Mouse (Mus musculus) spleen, embryonic (tissue): ENCODE data around the gene Tbc1d24.
"Not testable (repeated sequence)": the region's sequence is repeated elsewhere in the genome, so short reads cannot be mapped to it uniquely, and the experiment has no call there.

ENCODE experiments used
- CTCF ChIA-PET: fragments of 350-600 bp; sonication (Branson Sonifier 250); formaldehyde crosslinking; loops from one replicate; lab custom pipeline; 2022; lab: Charles Lee

Tbc1d24 gene

DNA sequence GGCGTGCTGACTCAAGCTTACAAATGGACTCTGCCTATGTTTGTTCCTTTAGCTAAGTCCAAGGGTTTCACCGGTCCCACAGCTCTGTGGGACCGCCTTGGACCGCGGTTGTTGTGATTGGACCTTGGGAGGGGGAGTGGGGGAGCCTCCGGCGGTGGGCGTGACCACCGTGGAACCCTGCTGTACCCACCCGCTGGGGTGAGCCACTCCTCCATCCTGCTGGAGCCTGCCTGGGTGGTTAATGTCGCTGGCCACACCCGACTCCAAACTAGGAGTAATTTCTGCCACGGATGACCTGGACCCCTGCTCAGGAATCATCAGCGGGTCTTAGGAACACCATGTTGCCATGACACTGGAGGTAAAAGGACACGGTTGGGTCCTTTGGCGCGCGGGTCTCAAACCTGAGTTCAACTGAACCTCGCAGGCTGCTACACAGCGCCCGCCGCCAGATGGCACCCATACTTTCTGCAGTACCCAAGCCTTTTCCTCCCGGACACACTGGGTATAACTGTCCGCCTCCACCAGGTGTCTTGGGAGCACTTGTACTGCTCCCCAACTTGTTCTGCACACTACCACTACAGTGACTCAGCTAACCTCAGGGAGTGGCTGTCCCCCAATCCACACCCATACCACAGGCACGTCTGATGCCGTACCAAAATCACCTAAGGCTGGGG lies 53.3 kb downstream of the Tbc1d24 start:
- CTCF ChIA-PET = interaction anchor here (0.7 kb wide), 1 partner anchor 92 kb away, joined by 16 read pairs; no protein-coding TSS in a partner anchor

DNA sequence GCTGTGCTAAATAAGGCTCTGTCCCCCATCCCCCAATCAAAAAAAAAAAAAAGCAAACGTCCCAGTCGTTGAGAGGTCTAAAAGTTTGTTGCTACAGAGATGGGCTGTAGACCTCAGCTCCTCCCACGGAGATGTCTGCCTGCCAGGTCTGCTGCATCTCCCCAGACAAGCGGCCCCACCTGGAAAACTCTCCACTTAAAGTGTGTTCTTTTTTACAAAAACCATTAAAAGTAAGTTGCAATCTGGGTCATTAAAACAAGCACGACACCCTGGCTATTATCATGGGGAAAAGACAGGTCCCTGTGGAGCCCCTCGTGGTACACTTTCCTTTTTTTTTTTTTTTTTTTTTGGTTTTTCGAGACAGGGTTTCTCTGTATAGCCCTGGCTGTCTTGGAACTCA lies 54.0 kb downstream of the Tbc1d24 start:
- CTCF ChIA-PET = interaction anchor here (0.7 kb wide), 2 partner anchors 93 to 286 kb away, joined by 16 read pairs; no protein-coding TSS in a partner anchor

DNA sequence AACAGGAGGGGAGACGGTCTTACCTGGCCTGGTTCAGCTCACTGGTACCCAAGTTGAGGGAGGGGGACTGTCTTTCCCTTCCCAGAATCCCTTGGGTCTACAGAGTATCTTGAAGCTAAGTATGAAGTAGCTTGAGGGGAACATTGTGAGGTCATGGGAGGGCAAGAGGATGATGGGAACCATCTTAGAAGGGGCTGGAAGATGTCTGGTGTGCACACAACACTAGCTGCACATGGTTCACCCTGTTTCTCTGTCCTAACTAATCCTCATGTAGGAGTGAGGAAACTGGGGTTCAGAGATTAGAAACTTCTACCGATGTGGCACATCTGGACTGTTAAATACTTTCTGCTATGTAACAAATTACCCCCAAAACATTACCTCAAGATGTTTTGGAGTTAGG lies 54.5 kb downstream of the Tbc1d24 start, which contains the start of gene Pdpk1:
TSS of gene Pdpk1 (minus strand) at position 101 of the 400 bp plus-strand sequence.
- CTCF ChIA-PET = interaction anchor here (0.7 kb wide), 1 partner anchor 286 kb away, joined by 16 read pairs; no protein-coding TSS in a partner anchor

DNA sequence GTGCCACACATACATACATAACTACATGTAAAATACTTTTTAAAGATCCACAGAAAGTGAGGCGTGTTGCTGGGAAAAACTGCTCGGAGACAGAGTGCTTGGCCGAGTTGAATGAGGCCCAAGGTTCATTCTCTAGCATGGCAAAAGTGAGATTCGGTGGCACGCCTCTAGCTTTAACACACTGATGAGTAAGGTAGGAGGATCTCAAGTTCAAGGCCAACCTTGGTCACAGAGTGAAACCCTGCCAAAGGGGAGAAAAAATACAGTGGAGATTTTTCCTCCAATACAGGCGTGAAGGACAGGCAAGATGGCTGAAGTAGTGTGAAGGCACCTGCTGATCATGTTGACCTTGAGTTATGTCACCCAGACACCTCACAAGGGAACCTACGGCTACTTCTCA lies 55.9 kb downstream of the Tbc1d24 start:
- CTCF ChIA-PET = no interaction called here

DNA sequence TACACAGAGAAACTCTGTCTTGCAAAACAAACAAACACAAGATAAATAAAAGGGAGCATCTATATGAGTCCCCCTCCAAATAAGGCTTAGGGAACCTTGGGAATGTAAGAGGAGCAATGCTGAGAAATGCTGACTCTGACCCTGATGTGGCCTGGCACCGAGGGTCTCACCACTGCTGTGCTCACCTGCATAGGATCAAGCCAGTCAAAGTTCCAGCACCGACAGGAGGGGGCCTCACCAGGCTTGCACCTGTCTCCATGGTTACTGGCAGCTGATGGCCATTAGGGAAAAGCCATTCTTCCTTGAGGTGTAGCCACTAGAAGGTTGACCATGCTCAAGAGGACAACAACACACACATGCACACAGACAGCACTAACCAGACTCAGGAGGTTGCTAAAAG lies 62.5 kb downstream of the Tbc1d24 start:
- CTCF ChIA-PET = no interaction called here

DNA sequence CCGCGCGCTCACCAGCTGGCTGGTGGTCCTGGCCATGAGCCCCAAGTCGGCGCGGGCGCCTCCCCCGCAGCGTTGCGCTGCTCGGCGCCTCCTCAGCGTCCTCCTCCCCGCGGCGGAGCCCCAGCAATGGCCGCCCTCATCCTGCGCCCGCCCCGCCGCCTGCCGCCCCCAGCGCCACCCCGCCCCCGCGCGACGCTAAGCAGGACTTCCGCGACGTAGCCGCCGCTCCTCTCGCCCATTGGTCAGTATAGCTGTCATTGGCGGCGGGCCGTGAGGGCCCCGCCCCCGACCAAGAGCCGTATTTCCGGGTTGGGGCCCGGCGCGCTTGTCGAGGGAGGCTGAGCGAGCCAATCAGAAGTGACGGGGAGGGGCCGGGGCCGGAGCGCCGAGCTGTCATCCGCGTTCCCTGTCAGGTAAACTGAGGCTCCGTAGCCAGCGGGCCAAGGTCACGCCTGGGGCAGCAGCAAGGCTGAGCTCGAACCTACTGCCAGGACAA lies 63.9 kb downstream of the Tbc1d24 start:
- CTCF ChIA-PET = interaction anchor here (0.6 kb wide), 1 partner anchor 1098 kb away, joined by 4 read pairs; no protein-coding TSS in a partner anchor

DNA sequence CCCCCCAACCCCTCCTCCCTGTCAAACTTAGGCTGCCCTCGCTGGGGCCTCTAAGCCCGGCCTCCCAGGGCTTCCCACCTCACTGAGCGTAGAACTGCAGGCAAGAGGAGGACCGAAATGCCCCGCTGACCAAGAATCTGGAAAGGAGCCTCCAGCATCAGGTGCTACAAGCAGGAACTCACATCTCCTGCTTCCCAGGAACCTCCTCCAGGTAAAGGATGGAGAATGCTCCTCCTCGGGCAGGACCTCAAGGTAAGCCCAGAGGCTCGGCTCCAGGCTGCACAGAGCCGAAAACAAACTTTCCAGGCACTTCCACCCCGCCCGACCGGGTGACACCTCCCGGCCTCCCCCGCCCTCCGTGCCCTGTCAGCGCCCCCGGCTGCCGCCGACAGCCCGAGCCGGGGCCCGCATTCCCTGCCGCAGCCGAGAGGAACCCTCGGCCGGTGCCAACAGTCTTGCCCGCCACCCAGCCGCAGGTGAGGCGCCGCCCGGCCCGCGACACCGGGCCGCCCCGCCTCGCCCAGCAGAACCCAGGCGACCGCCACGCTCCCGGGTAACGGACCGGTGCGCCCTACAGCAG lies 64.4 kb downstream of the Tbc1d24 start:
- CTCF ChIA-PET = no interaction called here

DNA sequence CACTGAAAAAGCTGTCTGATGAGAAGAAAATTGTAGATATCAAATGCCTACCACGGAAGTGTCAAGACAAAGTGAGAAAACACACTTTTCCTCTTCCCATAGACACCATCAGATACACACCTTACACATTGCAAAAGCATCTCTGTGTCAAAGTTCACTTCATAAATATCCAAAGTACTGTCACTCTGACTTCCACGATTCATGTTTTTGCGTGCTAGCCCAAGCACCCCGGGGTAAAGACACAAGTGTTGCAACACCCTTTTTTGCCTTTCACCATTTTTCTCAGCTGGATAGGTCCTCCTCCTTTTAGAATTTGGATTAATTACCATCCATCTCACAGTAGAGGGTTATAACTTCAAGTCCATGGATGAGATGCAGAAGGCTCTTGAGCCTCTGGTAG lies 65.4 kb downstream of the Tbc1d24 start:
- CTCF ChIA-PET = no interaction called here

DNA sequence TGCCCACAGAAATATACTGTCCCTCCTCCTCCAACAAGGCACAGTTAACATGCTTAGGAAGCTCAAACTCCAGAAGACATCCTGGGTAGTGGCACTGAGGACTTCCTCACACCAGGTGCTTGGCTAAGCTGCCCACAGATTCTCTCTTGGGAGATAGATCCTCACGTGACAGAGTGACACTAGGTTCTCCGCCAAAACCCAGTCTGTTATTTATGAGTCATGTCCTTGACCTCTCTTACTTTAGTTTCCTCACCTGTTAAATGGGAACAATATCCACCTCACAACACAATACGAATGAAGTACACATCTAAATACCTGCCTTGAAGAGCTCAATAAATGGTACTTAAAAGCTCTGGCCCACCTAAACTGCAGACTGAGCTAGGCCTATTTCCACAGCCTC lies 66.1 kb downstream of the Tbc1d24 start:
- CTCF ChIA-PET = no interaction called here

DNA sequence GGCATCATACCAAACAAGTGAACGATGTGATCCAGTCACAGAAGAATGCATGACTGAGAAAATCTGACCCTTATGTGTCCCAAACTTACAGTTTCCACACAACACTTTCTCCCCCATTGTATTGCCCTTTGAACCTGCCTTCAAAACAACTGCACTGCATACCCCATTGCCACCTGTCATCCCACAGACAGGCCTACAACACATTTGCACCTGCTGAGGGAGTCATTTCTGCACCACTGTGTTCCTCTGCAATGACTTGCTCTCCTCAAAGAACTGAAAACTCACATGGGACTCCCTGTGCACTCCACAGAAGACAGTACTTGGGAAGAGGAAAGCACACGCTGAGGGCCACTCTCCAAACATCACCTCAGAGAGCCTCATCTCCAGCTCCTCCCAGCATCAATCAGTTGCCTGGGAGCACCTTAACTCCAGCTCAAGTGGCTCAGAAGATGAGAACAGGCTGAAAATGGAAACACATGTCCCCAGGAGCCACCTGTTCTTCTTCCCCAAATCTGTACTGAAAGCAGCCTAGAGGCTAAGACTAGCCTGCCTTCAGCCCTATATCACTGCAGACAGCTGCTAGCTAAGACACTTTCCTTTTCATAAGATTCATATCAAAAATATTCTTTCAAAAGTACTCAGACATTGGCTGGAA lies 68.0 kb downstream of the Tbc1d24 start:
- CTCF ChIA-PET = no interaction called here

DNA sequence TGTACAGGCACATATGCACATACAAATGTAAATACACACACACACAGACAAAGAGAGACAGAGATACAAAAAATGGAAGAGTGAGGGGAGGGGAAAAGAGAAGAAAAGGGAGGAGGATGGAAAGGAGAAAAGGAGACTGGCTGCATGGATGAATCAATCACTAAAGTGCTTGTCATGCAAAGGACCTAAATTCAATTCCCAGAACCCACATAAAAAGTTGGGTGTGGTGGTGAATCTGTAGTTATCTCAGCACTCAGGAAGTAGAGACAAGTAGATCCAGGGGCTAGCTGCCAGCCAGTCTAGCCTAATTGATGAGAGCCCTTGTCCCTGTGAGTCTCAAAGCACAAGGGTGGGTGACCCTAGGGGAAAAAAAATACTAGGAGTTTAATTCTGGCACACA lies 71.3 kb downstream of the Tbc1d24 start:
- CTCF ChIA-PET = no interaction called here

DNA sequence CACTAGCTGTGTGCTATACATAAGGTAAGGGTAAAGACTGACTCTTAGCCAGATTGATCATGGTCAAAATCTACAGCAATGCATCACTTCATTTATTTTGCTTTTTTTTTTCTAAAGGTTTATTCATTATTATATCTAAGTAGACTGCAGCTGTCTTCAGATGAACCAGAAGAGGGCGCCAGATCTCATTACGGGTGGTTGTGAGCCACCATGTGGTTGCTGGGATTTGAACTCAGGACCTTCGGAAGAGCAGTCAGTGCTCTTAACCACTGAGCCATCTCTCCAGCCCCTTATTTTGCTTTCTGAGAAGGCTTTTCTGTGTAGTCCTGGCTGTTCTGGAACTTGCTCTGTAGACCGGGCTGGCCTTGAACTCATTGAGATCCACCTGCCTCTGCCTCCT lies 72.4 kb downstream of the Tbc1d24 start:
- CTCF ChIA-PET = not testable (repeated sequence)

DNA sequence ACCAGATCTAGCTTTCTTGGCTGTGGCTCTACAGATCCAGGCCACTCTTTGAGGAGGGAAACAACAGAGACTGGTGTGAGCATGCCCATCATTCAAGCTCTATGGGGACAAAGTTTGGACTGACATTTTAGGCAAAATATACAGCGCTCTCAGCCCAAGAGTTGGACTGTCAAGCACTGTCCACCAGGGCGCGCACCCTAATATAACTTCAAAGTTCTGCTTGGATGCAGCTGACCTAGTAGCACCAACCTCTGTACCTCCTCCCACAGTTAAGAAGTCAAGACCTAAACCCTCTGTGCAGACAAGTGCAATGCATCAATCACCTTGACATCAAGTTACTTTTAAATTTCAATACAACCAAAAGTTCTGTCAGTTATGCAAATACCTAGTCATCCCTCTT lies 73.8 kb downstream of the Tbc1d24 start:
- CTCF ChIA-PET = no interaction called here

DNA sequence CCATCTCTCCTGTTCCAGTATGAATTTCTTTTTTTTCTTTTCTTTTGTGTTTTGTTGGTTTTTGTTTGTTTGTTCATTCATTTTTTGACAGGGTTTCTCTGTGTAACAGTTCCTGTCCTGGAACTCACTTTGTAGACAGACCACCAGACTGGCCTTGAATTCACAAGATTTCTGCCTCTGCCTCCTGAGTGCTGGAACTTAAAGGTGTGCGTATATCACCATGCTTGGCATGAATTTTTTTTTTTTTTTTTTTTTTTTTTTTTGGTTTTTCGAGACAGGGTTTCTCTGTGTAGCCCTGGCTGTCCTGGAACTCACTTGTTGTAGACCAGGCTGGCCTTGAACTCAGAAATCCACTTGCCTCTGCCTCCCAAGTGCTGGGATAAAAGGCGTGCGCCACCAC lies 76.1 kb downstream of the Tbc1d24 start:
- CTCF ChIA-PET = interaction anchor here (1.1 kb wide), 1 partner anchor 227 kb away, joined by 4 read pairs; no protein-coding TSS in a partner anchor

DNA sequence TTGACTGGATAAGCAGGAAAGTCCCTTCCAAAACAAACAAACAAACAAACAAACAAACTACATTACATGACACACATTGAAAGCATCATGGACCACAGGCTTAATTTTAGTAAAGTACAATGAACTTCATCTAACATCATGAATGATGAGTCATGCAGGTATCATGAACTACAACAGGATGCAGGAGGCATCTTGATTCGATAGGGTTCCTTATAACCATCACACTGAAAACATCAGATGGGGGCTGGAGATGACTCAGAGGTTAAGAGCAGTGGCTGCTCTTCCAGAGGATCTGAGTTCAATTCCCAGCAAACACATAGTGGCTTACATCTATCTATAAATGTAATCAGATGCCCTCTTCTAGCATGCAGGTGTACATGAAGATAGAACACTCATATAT lies 77.8 kb downstream of the Tbc1d24 start:
- CTCF ChIA-PET = no interaction called here

DNA sequence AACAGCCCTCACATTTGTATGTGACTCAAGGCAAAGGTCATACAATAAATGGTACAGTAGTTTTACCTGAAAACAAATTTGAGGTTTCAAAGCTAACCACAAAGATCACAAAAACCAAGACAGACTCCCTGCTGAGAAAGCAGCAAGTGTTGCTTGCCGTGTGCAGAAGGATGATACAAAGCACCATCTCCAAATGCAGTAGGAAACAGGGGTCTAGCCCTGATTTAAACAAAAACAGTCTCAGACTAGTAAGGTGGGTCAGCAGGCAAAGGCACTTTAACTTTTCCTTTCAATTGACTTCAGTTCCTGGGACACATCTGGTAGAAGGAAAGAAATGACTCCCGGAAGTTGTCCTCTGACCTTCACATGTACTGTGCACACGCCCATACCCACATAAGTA lies 78.6 kb downstream of the Tbc1d24 start:
- CTCF ChIA-PET = no interaction called here
